Mouse (Mus musculus): ENCODE results near the gene Hspa5. TPM values are rescaled to one million over a fixed set of nuclear protein-coding genes. Genes with fewer than 3 reads are reported as not detected.
"Not testable (repeated sequence)": the region's sequence is repeated elsewhere in the genome, so short reads cannot be mapped to it uniquely, and the experiment has no call there.

Gene Hspa5
- polyA plus RNA-seq, 1 experiment from 2014 or later, result 937 TPM

DNA sequence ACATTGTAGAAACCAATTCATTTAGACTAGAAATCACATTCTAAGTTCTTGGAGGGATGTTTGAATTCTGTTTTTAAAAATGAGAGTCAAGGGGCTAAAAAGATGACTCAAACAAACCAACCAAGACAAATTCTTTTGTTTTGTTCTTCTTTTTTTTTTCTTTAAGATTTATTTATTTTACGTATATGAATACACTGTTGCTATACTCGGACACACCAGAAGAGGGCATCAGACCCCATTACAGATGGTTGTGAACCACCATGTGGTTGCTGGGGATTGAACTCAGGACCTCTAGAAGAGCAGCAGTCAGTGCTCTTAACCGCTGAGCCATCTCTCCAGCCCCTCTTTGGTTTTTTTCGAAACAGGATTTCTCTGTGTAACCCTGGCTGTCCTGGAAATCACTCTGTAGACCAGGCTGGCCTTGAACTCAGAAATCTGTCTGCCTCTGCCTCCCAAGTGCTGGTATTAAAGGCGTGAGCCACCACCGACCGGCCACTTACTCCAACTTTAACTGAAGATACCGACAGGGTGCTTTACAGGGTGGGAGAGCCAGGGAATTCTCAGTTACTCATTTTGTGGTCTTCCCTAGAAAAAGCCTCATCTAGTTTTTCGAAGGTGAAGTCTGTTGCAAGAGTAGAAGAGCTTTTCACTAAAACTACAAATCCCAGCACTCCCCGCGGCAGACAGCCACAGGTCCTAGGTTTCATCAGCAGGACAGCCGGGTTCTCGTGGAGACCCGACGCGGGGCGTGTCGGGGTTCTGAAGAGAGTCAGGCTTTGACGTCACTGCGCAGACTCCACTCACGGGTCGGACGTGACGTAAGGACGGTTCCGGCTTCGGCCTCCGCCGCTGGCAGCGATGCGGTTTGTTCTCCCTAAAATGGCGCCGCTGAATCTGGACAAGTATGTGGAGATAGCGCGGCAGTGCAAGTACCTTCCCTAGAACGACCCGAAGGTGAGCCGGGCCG is 30.0 kb downstream of the Hspa5 start:
- Histone ChIP-seq H3K4me2 (replicated peaks) (peak overlapping the region; percentile 85), H3K9me3 (no peaks in the 10 kb centered on the region), H3K36me3 (peaks cover 20% of the 10 kb centered on the region), H3K9ac (peak overlapping the region; percentile 84), H3K27me3 (no peaks in the 10 kb centered on the region), H3K27ac (peak overlapping the region; percentile 85), H3K4me1 (peaks cover 31% of the 10 kb centered on the region), H3K4me3 (peak overlapping the region; percentile 69)
- 5% methylated on average over 39 of the region's 39 CpGs for WGBS
- ATAC-seq (ENCODE audit: low FRiP score, low read depth), result peak; percentile 97

- H3K4me2 ChIP-seq (replicated peaks), result peak overlapping the region; percentile 85
- H3K27me3 ChIP-seq, H3K9me3 ChIP-seq: not testable (repeated sequence)
- peak overlapping the region; percentile 84 for H3K9ac ChIP-seq
- peak; percentile 45 for ATAC-seq (ENCODE audit: low FRiP score, low read depth)
- H3K4me1 ChIP-seq, result peaks cover 31% of the 10 kb centered on the region
- H3K4me3 ChIP-seq, result peak overlapping the region; percentile 69
- under 1% methylated on average over 30 of the region's 32 CpGs for WGBS
- H3K36me3 ChIP-seq, result peaks cover 26% of the 10 kb centered on the region
- peak overlapping the region; percentile 85 for H3K27ac ChIP-seq
These were observed 30.9 kb downstream of the Hspa5 start for GRCm38 (mm10) chr2:34802565-34803245.

- H3K4me2 ChIP-seq (replicated peaks), result peak overlapping the region; percentile 58
- H3K36me3 ChIP-seq, result peaks cover 34% of the 10 kb centered on the region
- no peak overlapping the region for H3K27ac ChIP-seq
- no peaks in the 10 kb centered on the region for H3K9me3 ChIP-seq
- 53% methylated on average over 3 of the region's 3 CpGs for WGBS
- H3K27me3 ChIP-seq, result no peaks in the 10 kb centered on the region
- peak overlapping the region; percentile 45; the same call in 1 of the 2 replicates for H3K9ac ChIP-seq
- H3K4me1 ChIP-seq, result peaks cover 25% of the 10 kb centered on the region
- peak overlapping the region; percentile 25 for H3K4me3 ChIP-seq
- no peak for ATAC-seq (ENCODE audit: low FRiP score, low read depth)
These were observed 32.0 kb downstream of the Hspa5 start for GRCm38 (mm10) chr2:34803746-34804145.

GRCm38 (mm10) chr2:34804172-34804571 is 32.4 kb downstream of the Hspa5 start:
- peak overlapping the region; percentile 58; the same call in 1 of the 2 replicates for H3K4me2 ChIP-seq (replicated peaks)

GRCm38 (mm10) chr2:34804815-34805214 is 33.0 kb downstream of the Hspa5 start:
- H3K27me3 ChIP-seq, result no peaks in the 10 kb centered on the region
- H3K27ac ChIP-seq, result no peak overlapping the region
- H3K36me3 ChIP-seq, result peaks cover 39% of the 10 kb centered on the region
- 79% methylated on average over 1 of the region's 1 CpGs for WGBS
- H3K4me2 ChIP-seq (replicated peaks), result no peak overlapping the region
- H3K9ac ChIP-seq, result no peak overlapping the region
- no peaks in the 10 kb centered on the region for H3K9me3 ChIP-seq
- peaks cover 19% of the 10 kb centered on the region for H3K4me1 ChIP-seq
- ATAC-seq (ENCODE audit: low FRiP score, low read depth), result no peak
- H3K4me3 ChIP-seq, result no peak overlapping the region

More at GRCm38 (mm10) chr2:34804172-34804571, 32.4 kb downstream of the Hspa5 start:
- WGBS, result 94% methylated on average over 2 of the region's 2 CpGs
- peaks cover 20% of the 10 kb centered on the region for H3K4me1 ChIP-seq
- no peak for ATAC-seq (ENCODE audit: low FRiP score, low read depth)
- H3K9me3 ChIP-seq, result no peaks in the 10 kb centered on the region
- no peak overlapping the region for H3K9ac ChIP-seq
- no peak overlapping the region; the same call in 1 of the 2 replicates for H3K4me3 ChIP-seq
- no peaks in the 10 kb centered on the region for H3K27me3 ChIP-seq
- peaks cover 38% of the 10 kb centered on the region for H3K36me3 ChIP-seq
- H3K27ac ChIP-seq, result no peak overlapping the region

DNA sequence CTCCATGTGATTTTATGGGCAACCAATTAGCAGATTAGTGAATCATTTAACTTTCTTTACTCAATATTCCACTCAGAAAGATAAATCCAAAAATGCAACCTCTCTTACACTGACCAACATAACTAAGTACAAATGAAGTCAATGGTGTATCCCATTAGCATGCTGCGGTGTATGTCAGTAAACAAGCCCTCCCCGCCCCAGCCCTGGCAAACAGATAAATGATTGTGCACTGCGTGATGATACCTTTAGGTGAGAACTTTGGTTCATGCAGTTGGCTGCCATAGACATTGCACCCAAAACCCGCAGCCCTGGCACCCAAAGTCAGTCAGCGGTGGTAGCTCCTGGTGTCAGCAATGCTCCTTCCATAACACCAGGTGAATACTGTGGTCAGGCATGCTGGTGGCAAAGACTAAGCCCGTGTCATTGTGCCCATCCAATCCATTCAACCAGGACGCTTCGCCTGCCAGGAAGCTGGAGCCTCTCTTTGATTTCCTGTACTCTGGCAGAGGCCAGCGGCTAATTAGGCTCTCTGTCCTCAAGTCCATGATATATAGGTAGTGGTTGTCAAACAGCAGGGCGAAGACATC is 33.7 kb downstream of the Hspa5 start:
- no peak overlapping the region for H3K9ac ChIP-seq
- ATAC-seq (ENCODE audit: low FRiP score, low read depth), result no peak
- 90% methylated on average over 10 of the region's 10 CpGs for WGBS
- H3K27ac ChIP-seq, result no peak overlapping the region
- no peaks in the 10 kb centered on the region for H3K27me3 ChIP-seq
- peaks cover 43% of the 10 kb centered on the region for H3K36me3 ChIP-seq
- H3K4me3 ChIP-seq, result no peak overlapping the region
- H3K4me1 ChIP-seq, result peaks cover 13% of the 10 kb centered on the region
- no peaks in the 10 kb centered on the region for H3K9me3 ChIP-seq
- no peak overlapping the region for H3K4me2 ChIP-seq (replicated peaks)

- Histone ChIP-seq H3K4me2 (replicated peaks) (no peak overlapping the region), H3K4me3 (no peak overlapping the region), H3K9me3 (no peaks in the 10 kb centered on the region), H3K27me3 (no peaks in the 10 kb centered on the region), H3K36me3 (peaks cover 67% of the 10 kb centered on the region), H3K4me1 (peaks cover 12% of the 10 kb centered on the region), H3K9ac (no peak overlapping the region), H3K27ac (no peak overlapping the region)
- ATAC-seq (ENCODE audit: low FRiP score, low read depth), result no peak
- WGBS, result 64% methylated on average over 2 of the region's 2 CpGs
These were observed 36.3 kb downstream of the Hspa5 start for GRCm38 (mm10) chr2:34808057-34808456.

GRCm38 (mm10) chr2:34809568-34809967 is 37.8 kb downstream of the Hspa5 start:
- Histone ChIP-seq H3K4me1 (no peaks in the 10 kb centered on the region), H3K27me3 (no peaks in the 10 kb centered on the region), H3K36me3 (peaks cover 76% of the 10 kb centered on the region), H3K4me2 (replicated peaks) (no peak overlapping the region), H3K4me3 (no peak overlapping the region), H3K9ac (no peak overlapping the region), H3K9me3 (no peaks in the 10 kb centered on the region), H3K27ac (no peak overlapping the region)
- ATAC-seq (ENCODE audit: low FRiP score, low read depth), result no peak
- WGBS, result 82% methylated on average over 1 of the region's 1 CpGs

GRCm38 (mm10) chr2:34810775-34811174 is 39.0 kb downstream of the Hspa5 start:
- no peak overlapping the region for H3K27ac ChIP-seq
- no peaks in the 10 kb centered on the region for H3K4me1 ChIP-seq
- H3K4me2 ChIP-seq (replicated peaks), result no peak overlapping the region
- 98% methylated on average over 3 of the region's 3 CpGs for WGBS
- peaks cover 80% of the 10 kb centered on the region for H3K36me3 ChIP-seq
- H3K4me3 ChIP-seq, result no peak overlapping the region
- no peaks in the 10 kb centered on the region for H3K27me3 ChIP-seq
- no peak overlapping the region for H3K9ac ChIP-seq
- H3K9me3 ChIP-seq, result no peaks in the 10 kb centered on the region
- no peak for ATAC-seq (ENCODE audit: low FRiP score, low read depth)

DNA sequence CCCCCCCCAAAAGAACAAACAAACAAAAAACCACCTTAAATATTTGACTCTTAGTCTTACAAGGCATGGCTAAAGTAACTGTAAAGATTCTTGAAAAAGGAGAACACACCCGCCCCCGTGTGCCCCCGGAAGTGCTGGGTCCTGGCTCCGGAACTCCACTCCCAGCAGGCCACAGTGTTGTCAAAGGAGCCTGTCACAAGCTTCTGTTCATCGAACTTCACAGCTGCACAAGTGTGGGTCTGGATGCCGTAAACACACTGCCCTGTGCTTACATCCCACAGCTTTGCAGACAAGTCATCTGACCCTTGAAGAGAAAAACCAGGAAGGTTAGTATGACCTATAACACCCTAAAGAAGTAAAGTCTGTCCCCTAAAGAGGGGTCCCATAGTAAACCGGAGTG is 40.9 kb downstream of the Hspa5 start:
- Histone ChIP-seq H3K27ac (no peak overlapping the region), H3K4me1 (no peaks in the 10 kb centered on the region), H3K4me3 (no peak overlapping the region), H3K9me3 (no peaks in the 10 kb centered on the region), H3K36me3 (peaks cover 75% of the 10 kb centered on the region), H3K4me2 (replicated peaks) (no peak overlapping the region), H3K27me3 (no peaks in the 10 kb centered on the region), H3K9ac (no peak overlapping the region)
- WGBS, result 81% methylated on average over 7 of the region's 7 CpGs
- no peak for ATAC-seq (ENCODE audit: low FRiP score, low read depth)

DNA sequence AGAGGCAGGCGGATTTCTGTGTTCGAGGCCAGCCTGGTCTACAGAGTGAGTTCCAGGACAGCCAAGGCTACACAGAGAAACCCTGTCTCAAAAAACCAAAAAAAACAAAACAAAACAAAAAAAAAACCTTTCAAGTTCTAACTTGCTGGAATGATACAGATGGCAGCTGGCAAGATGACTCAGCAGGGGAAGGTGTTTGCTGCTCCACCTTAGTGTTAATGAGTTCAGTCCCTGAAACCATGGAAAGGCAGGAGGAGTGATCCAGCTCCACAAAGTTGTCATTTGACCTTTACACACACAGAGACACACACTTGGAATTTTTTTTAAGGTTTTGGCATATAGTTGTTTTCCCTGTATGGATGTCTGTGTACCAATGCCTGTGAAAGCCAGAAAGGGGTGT is 44.1 kb downstream of the Hspa5 start:
- H3K4me2 ChIP-seq (replicated peaks); H3K27ac ChIP-seq; H3K9ac ChIP-seq; H3K4me3 ChIP-seq; ATAC-seq (ENCODE audit: low FRiP score, low read depth); H3K9me3 ChIP-seq; H3K4me1 ChIP-seq; H3K27me3 ChIP-seq: not testable (repeated sequence)
- 96% methylated on average over 2 of the region's 2 CpGs for WGBS
- H3K36me3 ChIP-seq, result peaks cover 77% of the 10 kb centered on the region

DNA sequence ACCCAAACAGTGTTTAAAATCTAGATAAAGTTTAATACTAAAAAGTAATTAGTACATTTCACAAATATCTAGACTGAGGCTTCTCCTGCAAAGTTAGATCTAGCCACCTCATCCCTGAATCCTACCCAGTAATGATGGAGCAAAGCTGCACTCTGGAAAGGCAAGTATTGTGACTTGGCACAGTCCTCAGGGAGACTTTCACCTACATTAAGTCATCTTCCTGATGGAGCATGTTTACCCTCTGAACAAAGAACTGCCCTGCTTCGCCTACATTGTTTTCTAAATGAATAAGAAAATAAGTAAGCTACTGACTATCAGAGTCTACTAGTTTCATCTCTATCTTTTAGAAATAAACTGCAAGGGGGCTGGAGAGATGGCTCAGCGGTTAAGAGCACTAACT is 46.7 kb downstream of the Hspa5 start:
- H3K4me2 ChIP-seq (replicated peaks), result no peak overlapping the region
- H3K4me3 ChIP-seq, result no peak overlapping the region
- no peaks in the 10 kb centered on the region for H3K4me1 ChIP-seq
- H3K36me3 ChIP-seq, result peaks cover 68% of the 10 kb centered on the region
- no peak for ATAC-seq (ENCODE audit: low FRiP score, low read depth)
- no peak overlapping the region for H3K9ac ChIP-seq
- H3K27me3 ChIP-seq, result no peaks in the 10 kb centered on the region
- H3K27ac ChIP-seq, result no peak overlapping the region
- no peaks in the 10 kb centered on the region for H3K9me3 ChIP-seq
- whole genome bisulfite sequencing, result 91% methylated on average over 2 of the region's 2 CpGs
